ENCODE assay signal across 16 mouse cellular contexts in genomic region chr7:81174654-81175053, GRCm38 (mm10).
"Had no signal": no experiment of that assay in that cellular context is flagged by ENCODE, and none has a peak within 500 bp of the region (broad histone marks: within the 10 kb centered on the region; RNA-seq: fewer than 3 reads in every experiment).

No protein-coding gene starts in this region.

- H3K27ac ChIP-seq: neural tube, embryonic 12.5 days; neural tube, embryonic 13.5 days; neural tube, embryonic 15.5 days; stomach, embryonic 15.5 days had no signal

- H3K9me3 ChIP-seq: neural tube, embryonic 12.5 days; stomach, embryonic 15.5 days had no signal

- H3K4me2 ChIP-seq: neural tube, embryonic 12.5 days; neural tube, embryonic 13.5 days; neural tube, embryonic 15.5 days; stomach, embryonic 15.5 days had no signal

- H3K9ac ChIP-seq: neural tube, embryonic 12.5 days; neural tube, embryonic 13.5 days; neural tube, embryonic 15.5 days; stomach, embryonic 15.5 days had no signal

- H3K4me1 ChIP-seq: neural tube, embryonic 12.5 days; neural tube, embryonic 13.5 days; neural tube, embryonic 15.5 days; stomach, embryonic 15.5 days had no signal

- H3K27me3 ChIP-seq: neural tube, embryonic 12.5 days; neural tube, embryonic 13.5 days; neural tube, embryonic 15.5 days; stomach, embryonic 15.5 days had no signal

- H3K4me3 ChIP-seq: neural tube, embryonic 12.5 days; neural tube, embryonic 13.5 days; neural tube, embryonic 15.5 days; stomach, embryonic 15.5 days had no signal

- H3K36me3 ChIP-seq: neural tube, embryonic 12.5 days; neural tube, embryonic 13.5 days; neural tube, embryonic 15.5 days; stomach, embryonic 15.5 days had no signal

- DNase-seq: retina, postnatal 1 day; right cerebral cortex, adult 18-20 months; right cerebral cortex, postnatal 14 days; right cerebral cortex, postnatal 25 days; right cerebral cortex, postnatal 4 days; spleen, adult 18-20 months; thymus, adult 18-20 months; thymus, adult 2 months; thymus, postnatal 14 days; thymus, postnatal 25 days; thymus, postnatal 36 days; thymus, postnatal 4 days had no signal
